Mouse (Mus musculus): ENCODE data around the gene Atp1a2.
A peak's percentile ranks its signal among the peaks of the same experiment; 100 is the strongest.

Atp1a2 gene

GRCm38 (mm10) chr1:172324725-172325124 lies 26.9 kb upstream of the Atp1a2 start:
- peak; percentile 71 for DNase-seq (ENCODE audit: low spot score)

GRCm38 (mm10) chr1:172323801-172324359 lies 26.0 kb upstream of the Atp1a2 start:
- DNase-seq (ENCODE audit: low spot score), result no peak

DNA sequence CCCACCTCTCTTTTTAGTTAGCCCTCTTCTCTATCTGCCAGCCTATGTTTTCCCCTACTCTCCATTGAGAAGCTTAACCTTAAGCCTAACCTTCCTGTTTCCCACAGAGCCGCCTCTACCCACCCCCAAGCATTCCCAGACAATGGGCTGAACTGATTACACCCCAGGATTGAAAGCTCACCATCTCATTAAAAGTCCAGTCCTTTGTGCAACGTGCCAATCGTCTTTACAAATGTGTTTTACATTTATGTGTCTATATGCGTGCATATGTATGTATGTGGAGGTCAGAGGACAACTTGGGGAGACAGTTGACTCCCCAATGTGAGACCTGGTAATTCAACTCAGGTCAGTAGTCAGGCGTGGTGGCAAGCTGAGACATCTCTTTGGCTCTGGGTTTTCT lies 25.4 kb upstream of the Atp1a2 start:
- no peak for DNase-seq (ENCODE audit: low spot score)

GRCm38 (mm10) chr1:172322725-172323124 lies 24.9 kb upstream of the Atp1a2 start:
- no peak for DNase-seq (ENCODE audit: low spot score)

DNA sequence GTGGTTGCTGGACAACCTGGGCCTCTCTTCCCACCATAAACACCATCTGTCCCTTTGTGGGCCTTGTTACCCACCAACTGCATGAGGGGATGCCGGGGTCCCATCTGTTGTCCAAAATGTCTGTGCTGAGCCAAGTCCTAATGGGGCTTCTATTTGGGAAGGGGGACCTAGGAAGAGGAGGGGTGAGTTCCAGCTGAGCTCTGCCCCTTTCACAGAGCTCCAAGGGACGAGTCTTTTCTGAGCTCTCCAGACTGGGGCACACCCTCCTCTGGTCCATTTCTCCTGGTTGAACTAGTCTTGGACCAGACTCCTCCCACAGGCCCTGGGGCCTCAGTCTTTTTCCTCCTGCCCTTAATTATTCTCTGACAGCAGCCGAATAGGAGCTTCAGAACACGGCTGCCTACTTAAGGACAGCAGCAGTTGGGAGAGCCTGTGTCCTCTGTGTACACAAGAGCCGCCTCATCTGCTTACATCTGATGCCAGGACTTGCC lies 22.1 kb upstream of the Atp1a2 start:
- no peak for DNase-seq (ENCODE audit: low spot score)

DNA sequence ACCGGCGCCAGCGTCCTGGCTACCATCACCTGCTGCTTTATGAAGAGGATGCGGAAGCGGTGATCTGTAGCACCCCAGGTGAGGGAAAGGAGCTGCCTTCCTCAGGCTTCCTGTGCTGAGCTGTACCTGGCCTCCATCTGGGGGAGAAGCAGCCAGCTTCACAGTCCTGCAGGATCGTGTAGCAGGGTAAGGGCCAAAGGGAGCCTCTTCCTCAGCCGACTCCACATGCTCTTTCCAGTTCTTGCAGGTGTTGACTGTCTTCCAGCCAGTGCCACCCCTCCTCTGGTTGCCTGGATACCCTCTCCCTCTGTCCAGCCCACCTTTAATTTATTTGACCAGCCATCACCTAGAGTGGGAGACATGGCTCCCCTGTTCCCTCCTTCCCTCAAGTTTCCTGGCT lies 21.5 kb upstream of the Atp1a2 start:
- no peak for DNase-seq (ENCODE audit: low spot score)

- no peak for DNase-seq (ENCODE audit: low spot score)
Observed at GRCm38 (mm10) chr1:172318424-172319035, 20.7 kb upstream of the Atp1a2 start.

DNA sequence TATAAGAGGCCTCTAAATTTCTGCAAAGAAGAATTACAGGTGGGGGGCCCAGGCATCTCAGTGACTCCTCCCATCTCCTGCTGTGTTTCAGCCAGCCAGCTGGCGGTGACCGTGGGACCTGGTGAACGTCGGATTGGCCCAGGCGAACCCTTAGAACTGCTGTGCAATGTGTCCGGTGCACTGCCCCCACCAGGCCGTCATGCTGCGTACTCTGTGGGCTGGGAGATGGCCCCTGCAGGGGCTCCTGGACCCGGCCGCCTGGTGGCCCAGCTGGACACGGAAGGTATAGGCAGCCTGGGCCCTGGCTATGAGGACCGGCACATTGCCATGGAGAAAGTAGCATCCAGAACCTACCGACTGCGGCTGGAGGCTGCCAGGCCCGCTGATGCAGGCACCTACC lies 20.1 kb upstream of the Atp1a2 start:
- no peak for DNase-seq (ENCODE audit: low spot score)

DNA sequence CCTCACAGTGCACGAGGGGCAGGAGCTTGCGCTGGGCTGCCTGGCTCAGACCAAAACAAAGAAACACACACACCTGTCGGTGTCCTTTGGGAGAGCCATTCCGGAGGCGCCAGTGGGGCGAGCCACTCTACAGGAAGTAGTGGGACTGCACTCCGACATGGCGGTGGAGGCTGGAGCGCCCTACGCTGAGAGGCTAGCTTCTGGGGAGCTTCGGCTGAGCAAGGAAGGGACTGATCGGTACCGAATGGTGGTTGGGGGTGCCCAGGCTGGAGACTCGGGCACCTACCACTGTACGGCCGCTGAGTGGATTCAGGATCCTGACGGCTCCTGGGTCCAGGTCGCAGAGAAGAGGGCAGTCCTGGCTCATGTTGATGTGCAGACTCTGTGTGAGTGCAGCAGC lies 19.6 kb upstream of the Atp1a2 start:
- no peak for DNase-seq (ENCODE audit: low spot score)

DNA sequence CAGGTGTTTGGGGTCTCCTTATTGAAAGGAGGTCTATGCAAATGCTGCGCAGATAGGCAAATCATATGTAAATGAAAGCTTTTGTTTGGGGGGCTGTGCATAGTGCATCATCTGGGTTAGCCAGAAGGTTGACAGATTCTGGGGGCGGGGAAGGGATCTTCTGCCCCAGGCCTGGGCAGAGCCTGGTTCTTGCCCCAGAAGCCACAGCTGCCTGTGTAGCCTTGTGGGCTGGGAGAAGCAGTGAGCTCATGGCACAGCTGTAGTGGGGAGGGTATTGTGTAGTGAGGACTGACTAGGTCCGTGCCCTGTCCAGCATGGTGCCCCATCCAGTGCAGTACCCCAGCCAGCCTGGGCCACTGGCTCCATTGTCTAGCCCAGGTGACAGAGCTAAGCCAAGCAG lies 17.0 kb upstream of the Atp1a2 start:
- DNase-seq (ENCODE audit: low spot score), result no peak

DNA sequence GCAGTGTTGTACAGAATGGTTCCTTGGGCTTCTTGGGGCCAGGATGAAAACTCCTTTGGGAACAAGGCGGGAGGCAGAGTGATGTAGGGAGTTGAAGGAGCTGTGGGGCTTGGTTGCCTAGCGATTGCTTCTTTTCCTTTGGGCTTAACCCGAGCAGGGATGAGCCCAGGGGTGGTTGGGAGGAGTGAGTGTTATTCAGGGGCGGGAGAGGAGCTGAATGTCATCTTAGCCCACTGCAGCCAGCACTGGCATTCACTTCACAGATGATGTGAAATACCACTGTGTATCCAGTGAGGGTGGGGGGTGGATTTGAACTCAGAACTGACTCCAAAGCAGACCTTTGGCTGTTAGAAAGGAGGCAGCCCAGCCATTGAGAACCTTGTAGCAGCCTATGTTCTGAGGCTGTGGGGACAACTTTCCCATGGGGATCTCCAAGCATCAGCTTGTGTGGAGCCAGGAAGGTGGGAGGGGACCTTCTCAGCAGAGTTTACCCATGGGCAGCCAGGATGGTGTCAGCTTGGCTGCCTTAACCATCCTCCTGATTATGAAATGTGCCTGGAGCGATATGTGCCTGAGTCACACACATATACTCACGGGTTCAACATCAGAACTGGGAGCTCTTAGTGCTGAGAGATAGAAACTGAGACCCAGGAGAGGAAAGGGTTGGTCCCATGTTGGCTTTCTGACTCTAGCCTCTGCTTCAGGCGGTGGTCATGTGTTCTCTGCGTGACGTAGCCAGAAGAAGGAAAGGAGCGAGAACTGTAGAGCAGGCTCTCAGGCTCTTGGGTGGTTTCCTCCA lies 15.9 kb upstream of the Atp1a2 start:
- no peak for DNase-seq (ENCODE audit: low spot score)

DNA sequence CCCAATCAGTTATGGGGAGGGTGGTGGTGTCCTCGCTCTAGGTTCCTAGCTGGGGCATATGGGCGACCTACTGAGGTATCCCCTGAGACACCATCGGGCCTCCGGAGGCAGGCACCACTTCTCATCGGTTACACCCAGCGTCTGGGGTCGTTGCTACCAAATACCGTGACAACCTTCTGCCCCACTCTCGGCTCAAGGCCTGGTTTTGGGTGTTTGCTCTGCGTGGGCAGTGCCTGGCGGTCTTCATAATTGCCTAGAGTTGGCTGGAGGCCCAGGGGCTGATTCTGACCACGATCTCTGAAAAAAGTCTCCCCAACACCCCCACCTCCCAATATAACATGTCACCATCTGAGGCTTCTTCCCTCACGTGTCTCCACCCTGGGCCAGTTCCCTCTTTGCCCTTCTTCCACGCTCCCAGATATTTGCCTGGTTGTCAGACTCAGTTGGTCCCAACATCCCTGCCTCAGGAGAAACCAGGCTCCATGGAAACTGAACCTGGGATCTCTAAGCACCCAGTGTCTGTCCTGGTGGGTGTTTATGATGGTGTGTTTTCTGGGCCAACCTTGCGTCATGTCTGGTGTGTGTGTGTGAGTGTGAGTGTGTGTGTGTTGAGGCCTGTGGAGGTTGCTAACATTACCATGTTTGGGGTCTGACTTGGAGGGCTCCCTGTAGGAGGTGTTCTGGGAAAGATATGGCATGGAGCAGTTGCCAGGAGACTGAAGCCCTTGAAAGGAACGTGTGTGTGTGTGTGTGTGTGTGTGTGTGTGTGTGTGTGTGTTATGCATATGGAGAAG lies 15.1 kb upstream of the Atp1a2 start:
- no peak for DNase-seq (ENCODE audit: low spot score)

GRCm38 (mm10) chr1:172311921-172312767 lies 14.3 kb upstream of the Atp1a2 start:
- peak; percentile 81 for DNase-seq (ENCODE audit: low spot score)

- DNase-seq (ENCODE audit: low spot score), result peak; percentile 62
Observed at GRCm38 (mm10) chr1:172311248-172311906, 13.5 kb upstream of the Atp1a2 start.

DNA sequence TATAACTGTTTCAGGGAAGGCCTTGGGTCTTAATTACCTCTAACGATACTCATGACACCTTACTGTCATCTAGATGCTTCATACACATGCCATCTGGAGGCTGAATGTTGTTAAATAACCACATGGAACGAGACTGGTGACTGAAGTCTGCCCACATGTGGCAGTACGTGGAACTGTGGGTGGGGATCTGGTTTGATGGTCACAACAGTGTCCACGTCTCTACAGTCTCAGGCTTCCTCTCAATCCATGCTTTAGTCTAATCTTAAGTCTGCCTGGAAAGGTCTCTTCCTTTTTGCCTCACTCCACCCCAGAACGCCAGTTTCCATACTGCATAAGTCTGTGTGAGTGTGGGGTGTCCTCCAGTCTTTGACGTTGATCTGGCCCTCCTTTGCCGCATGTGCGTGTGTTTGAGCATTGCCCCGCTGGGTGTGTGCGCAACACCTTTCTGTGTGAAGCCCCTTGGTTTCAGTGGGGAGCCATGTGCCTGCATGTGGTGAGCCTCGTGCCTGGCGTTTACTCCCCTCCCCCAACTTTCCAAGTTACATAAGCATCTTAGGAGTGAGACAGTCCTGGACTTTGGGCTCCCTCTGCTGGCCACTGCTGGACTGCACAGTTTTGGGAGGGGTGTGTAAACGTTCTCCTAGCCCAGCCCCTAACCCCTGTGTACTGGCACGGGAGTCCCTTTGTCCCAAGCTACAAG lies 12.0 kb upstream of the Atp1a2 start:
- DNase-seq (ENCODE audit: low spot score), result peak; percentile 75

- DNase-seq (ENCODE audit: low spot score), result no peak
Observed at GRCm38 (mm10) chr1:172308409-172308808, 10.5 kb upstream of the Atp1a2 start.

GRCm38 (mm10) chr1:172307936-172308335 lies 10.1 kb upstream of the Atp1a2 start:
- no peak for DNase-seq (ENCODE audit: low spot score)

DNA sequence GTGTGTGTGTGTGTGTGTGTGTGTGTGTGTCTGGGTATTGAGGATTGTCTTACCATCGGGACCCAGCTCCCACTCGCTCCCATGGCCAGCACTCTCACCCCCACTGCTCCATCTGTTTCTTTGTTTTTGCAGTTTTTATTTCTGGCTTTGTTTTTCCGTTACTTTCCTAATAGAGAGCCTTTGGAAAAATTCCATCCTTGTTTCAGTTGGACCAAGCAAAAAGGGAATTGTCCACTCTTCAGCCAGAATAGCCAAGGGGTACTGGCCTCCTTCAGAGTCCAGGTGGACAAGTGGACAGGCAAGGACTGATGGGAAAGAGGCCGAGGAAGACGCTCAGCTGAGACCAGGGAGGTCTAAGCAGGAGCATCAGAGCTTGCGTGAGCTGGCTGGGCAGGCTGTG lies 9.0 kb upstream of the Atp1a2 start:
- no peak for DNase-seq (ENCODE audit: low spot score)

DNA sequence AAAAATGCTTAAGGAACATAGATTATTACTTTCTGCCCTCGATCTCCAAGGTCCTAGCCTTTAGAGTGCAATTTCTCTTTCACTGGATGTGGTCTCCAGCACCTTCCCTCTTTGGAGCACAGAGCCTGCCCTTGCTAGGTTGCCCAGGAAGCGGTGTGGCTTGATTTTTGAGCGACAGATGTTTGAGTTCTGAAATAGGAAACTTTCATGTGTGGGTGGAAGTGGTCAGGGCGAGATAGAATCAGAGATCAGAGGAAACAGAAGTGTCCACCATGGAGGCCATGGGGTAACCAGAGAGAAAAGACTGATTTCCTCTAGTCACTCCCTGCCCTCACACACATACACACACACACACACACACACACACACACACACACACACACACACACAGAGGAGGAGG lies 8.3 kb upstream of the Atp1a2 start:
- no peak for DNase-seq (ENCODE audit: low spot score)

DNA sequence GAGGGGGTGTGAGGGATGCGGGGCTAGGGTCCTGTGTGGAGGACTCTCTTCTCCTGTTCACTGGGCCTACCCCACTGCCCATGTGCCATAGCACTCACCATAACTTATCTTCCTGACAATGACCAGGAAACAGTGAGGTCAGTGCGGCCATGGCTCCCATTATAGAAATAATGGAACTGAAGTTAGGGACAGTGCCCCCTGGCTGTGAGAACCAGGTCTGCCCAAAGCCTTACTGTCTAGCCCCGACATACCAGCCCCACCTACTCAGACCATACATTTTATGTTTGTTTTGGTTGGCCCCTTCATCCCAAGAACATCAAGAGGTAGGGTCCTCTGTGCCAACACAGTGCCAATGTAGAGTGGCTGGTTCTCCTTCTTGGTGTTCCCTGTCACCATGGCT lies 7.8 kb upstream of the Atp1a2 start:
- no peak for DNase-seq (ENCODE audit: low spot score)

Data from testis, postnatal 14 days (tissue).